Mouse (Mus musculus) myocyte (in vitro differentiated cells): Measurements from ENCODE around the gene Ncoa3.

Experiments
- MAX ChIP-seq: IDR thresholded peaks from one replicate; pipeline ENCODE4 v1.6.1; 2011; ENCODE audit warnings: low read depth, mild to moderate bottlenecking, control low read depth
- MYOD1 ChIP-seq, 3 experiments: IDR thresholded peaks; one replicate each; pipeline ENCODE4 v1.6.1; 2011; ENCODE audit warnings: control low read depth in 2 of 3, low read depth in 2 of 3, mild to moderate bottlenecking in 2 of 3, moderate library complexity in 1 of 3; ENCODE audit not compliant: insufficient read length in 2 of 3, control insufficient read depth in 1 of 3
- POLR2A ChIP-seq: IDR thresholded peaks from one replicate; pipeline ENCODE4 v1.6.1; 2011; ENCODE audit warnings: low read depth, mild to moderate bottlenecking, control low read depth, moderate library complexity; ENCODE audit not compliant: insufficient read length
- REST ChIP-seq: IDR thresholded peaks from one replicate; pipeline ENCODE4 v1.6.1; 2011; ENCODE audit warnings: mild to moderate bottlenecking, control low read depth, moderate library complexity; ENCODE audit not compliant: insufficient read depth, insufficient read length
- TCF12 ChIP-seq: IDR thresholded peaks from one replicate; pipeline ENCODE4 v1.6.1; 2011; ENCODE audit warnings: mild to moderate bottlenecking, control low read depth; ENCODE audit not compliant: poor library complexity, insufficient read depth, severe bottlenecking
- USF1 ChIP-seq: IDR thresholded peaks from one replicate; pipeline ENCODE4 v1.6.1; 2011; ENCODE audit warnings: low read depth, mild to moderate bottlenecking, control low read depth, moderate library complexity

- TF ChIP-seq POLR2A, result no peak
- no peak for TF ChIP-seq USF1
- no peak for TF ChIP-seq TCF12
- no peak for TF ChIP-seq MAX
- no peak for TF ChIP-seq MYOD1 (IDR thresholded peaks at IDR 0.05; ENCODE audit: control insufficient read depth in 1 of 3, insufficient read length in 2 of 3, low read depth in 2 of 3)
- TF ChIP-seq REST, result no peak
These were observed 79.5 kb downstream of the Ncoa3 start for GRCm38 (mm10) chr2:166071889-166072288.
